Mouse (Mus musculus): ENCODE data around the gene Olfr31.

Olfr31 gene

GRCm38 (mm10) chr14:14322528-14322927 lies at the start of gene Olfr31:
Gene Olfr31, plus strand, starts transcription at chr14:14322828.
- no peak for DNase-seq (ENCODE audit: low spot score)

- DNase-seq (ENCODE audit: low spot score) = peak; percentile 10
Observed at GRCm38 (mm10) chr14:14294426-14294825, 28.2 kb upstream of the Olfr31 start.

GRCm38 (mm10) chr14:14308938-14309337 lies 13.7 kb upstream of the Olfr31 start:
- no peak for DNase-seq (ENCODE audit: low spot score)

- no peak for DNase-seq (ENCODE audit: low spot score)
Observed at GRCm38 (mm10) chr14:14309416-14309815, 13.2 kb upstream of the Olfr31 start.

GRCm38 (mm10) chr14:14345113-14345871 lies 22.7 kb downstream of the Olfr31 start:
- DNase-seq (ENCODE audit: low spot score) = peak; percentile 87

- DNase-seq (ENCODE audit: low spot score) = peak; percentile 39
Observed at GRCm38 (mm10) chr14:14345948-14346812, 23.6 kb downstream of the Olfr31 start, which contains the start of gene Il3ra. Gene Il3ra, plus strand, starts transcription at chr14:14346275.

- DNase-seq (ENCODE audit: low spot score) = no peak
Observed at GRCm38 (mm10) chr14:14346813-14347100, 24.1 kb downstream of the Olfr31 start.

- no peak for DNase-seq (ENCODE audit: low spot score)
Observed at GRCm38 (mm10) chr14:14347151-14347835, 24.7 kb downstream of the Olfr31 start.

GRCm38 (mm10) chr14:14347836-14348621 lies 25.4 kb downstream of the Olfr31 start:
- DNase-seq (ENCODE audit: low spot score) = no peak

GRCm38 (mm10) chr14:14348674-14349401 lies 26.2 kb downstream of the Olfr31 start:
- DNase-seq (ENCODE audit: low spot score) = no peak

- DNase-seq (ENCODE audit: low spot score) = no peak
Observed at GRCm38 (mm10) chr14:14349485-14350262, 27.0 kb downstream of the Olfr31 start.

- DNase-seq (ENCODE audit: low spot score) = no peak
Observed at GRCm38 (mm10) chr14:14350263-14351147, 27.9 kb downstream of the Olfr31 start.

- DNase-seq (ENCODE audit: low spot score) = no peak
Observed at GRCm38 (mm10) chr14:14351148-14351455, 28.5 kb downstream of the Olfr31 start.

GRCm38 (mm10) chr14:14351721-14352590 lies 29.3 kb downstream of the Olfr31 start:
- DNase-seq (ENCODE audit: low spot score) = no peak

- no peak for DNase-seq (ENCODE audit: low spot score)
Observed at GRCm38 (mm10) chr14:14352606-14353005, 30.0 kb downstream of the Olfr31 start.

- DNase-seq (ENCODE audit: low spot score) = no peak
Observed at GRCm38 (mm10) chr14:14353081-14353732, 30.6 kb downstream of the Olfr31 start.

- no peak for DNase-seq (ENCODE audit: low spot score)
Observed at GRCm38 (mm10) chr14:14353740-14354510, 31.3 kb downstream of the Olfr31 start.
